Mouse (Mus musculus) limb, embryonic 11.5 days (tissue): ENCODE results near the gene Aqp12. TPM values are rescaled to one million over a fixed set of nuclear protein-coding genes. Genes with fewer than 3 reads are reported as not detected.
A peak's percentile ranks its signal among the peaks of the same experiment; 100 is the strongest.

Experiments
- ATAC-seq: fragments of 200-750 bp; cut with Nextera tagmentation; 2 replicates; pipeline ENCODE4 v1.8.0; 2017; ENCODE audit warnings: low read depth; ENCODE audit not compliant: insufficient number of reproducible peaks, low FRiP score, low TSS enrichment
- DNase-seq: peaks from one replicate; pipeline ENCODE4 v3.0.0-alpha.2; 2015; ENCODE audit warnings: low spot score
- H3K27ac ChIP-seq: fragments of 300-500 bp; sonication (generic); replicated peaks from 2 replicates; pipeline ENCODE4 v1.5.1; 2014; ENCODE audit warnings: low read depth, mild to moderate bottlenecking, low read length
- H3K27me3 ChIP-seq: fragments of 300-500 bp; sonication (generic); 2 replicates; pipeline ENCODE4 v1.6.1; 2014; ENCODE audit warnings: mild to moderate bottlenecking, low read length, mixed read lengths; ENCODE audit not compliant: control insufficient read depth, insufficient read depth
- H3K36me3 ChIP-seq: fragments of 300-500 bp; sonication (generic); 2 replicates; pipeline ENCODE4 v1.6.1; 2014; ENCODE audit warnings: mild to moderate bottlenecking, low read length, moderate library complexity, mixed read lengths; ENCODE audit not compliant: control insufficient read depth, insufficient read depth
- H3K4me1 ChIP-seq: fragments of 300-500 bp; sonication (generic); 2 replicates; pipeline ENCODE4 v1.6.1; 2014; ENCODE audit warnings: low read length, mixed read lengths; ENCODE audit not compliant: control insufficient read depth, insufficient read depth
- H3K4me2 ChIP-seq: fragments of 300-500 bp; sonication (generic); 2 replicates; pipeline ENCODE4 v1.6.1; 2014; ENCODE audit warnings: low read depth, mild to moderate bottlenecking, moderate library complexity; ENCODE audit not compliant: severe bottlenecking
- H3K4me3 ChIP-seq: fragments of 300-500 bp; sonication (generic); 2 replicates; pipeline ENCODE4 v1.5.1; 2014; ENCODE audit warnings: low read depth, low read length
- H3K9ac ChIP-seq: fragments of 300-500 bp; sonication (generic); 2 replicates; pipeline ENCODE4 v1.6.1; 2014; ENCODE audit warnings: mild to moderate bottlenecking, low read length
- H3K9me3 ChIP-seq: fragments of 300-500 bp; sonication (generic); 2 replicates; pipeline ENCODE4 v1.6.1; 2016; ENCODE audit warnings: low read length; ENCODE audit not compliant: control insufficient read depth
- WGBS: fragments of 180-500 bp; shearing (Covaris S2); extraction: QIAGEN DNeasy Blood & Tissue Kit; methylation state at CpG from one replicate; pipeline ENCODE4 v1.1.7; 2014; 5-methylcytosine and 5-hydroxymethylcytosine counted together
- polyA plus RNA-seq: library from polyadenylated mRNA; unstranded; fragments of >200 nt; fragmentation: Nextera tagmentation; extraction: Ambion mirVana; gene quantifications from 2 replicates; pipeline ENCODE4 v1.2.1, GENCODE M21; 2014

Gene Aqp12
- polyA plus RNA-seq, 1 experiment from 2014 or later: not detected

DNA sequence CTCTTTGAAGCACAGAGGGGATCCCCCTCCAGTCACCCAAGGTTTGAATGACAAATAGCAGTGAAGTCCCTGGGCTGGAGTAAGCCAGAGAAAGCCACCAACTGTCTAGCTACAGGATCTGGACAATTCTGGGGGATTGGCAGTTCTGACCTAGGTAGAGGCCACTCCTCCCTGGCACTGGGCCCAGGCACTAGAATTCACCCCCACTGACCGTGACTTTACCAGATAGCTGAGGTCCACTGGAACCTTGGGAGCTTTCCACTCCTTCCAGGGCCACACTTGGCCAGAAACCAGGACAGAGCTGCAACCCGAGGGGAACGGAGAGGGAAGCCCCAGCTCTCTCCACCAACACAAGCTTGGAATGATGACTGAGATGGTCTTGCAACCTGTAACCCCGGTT lies 3.1 kb downstream of the Aqp12 start:
- H3K36me3 ChIP-seq: no peaks in the 10 kb centered on the region
- no peaks in the 10 kb centered on the region for H3K27me3 ChIP-seq
- H3K4me1 ChIP-seq: no peaks in the 10 kb centered on the region
- no peak overlapping the region for H3K4me2 ChIP-seq
- WGBS: 85% methylated on average over 4 of the region's 4 CpGs
- no peak for ATAC-seq
- no peak overlapping the region for H3K4me3 ChIP-seq
- DNase-seq: no peak
- no peak overlapping the region for H3K27ac ChIP-seq
- no peak overlapping the region for H3K9ac ChIP-seq
- H3K9me3 ChIP-seq: no peaks in the 10 kb centered on the region

- ATAC-seq (no peak), DNase-seq (peak; percentile 59)
- no peak overlapping the region for H3K9ac ChIP-seq
- no peak overlapping the region for H3K4me2 ChIP-seq
- no peaks in the 10 kb centered on the region for H3K9me3 ChIP-seq
- no peaks in the 10 kb centered on the region for H3K27me3 ChIP-seq
- no peaks in the 10 kb centered on the region for H3K4me1 ChIP-seq
- H3K27ac ChIP-seq: no peak overlapping the region
- no peaks in the 10 kb centered on the region for H3K36me3 ChIP-seq
- 39% methylated on average over 3 of the region's 3 CpGs for WGBS
- H3K4me3 ChIP-seq: no peak overlapping the region
Observed at GRCm38 (mm10) chr1:93010731-93011130, 4.6 kb downstream of the Aqp12 start.

DNA sequence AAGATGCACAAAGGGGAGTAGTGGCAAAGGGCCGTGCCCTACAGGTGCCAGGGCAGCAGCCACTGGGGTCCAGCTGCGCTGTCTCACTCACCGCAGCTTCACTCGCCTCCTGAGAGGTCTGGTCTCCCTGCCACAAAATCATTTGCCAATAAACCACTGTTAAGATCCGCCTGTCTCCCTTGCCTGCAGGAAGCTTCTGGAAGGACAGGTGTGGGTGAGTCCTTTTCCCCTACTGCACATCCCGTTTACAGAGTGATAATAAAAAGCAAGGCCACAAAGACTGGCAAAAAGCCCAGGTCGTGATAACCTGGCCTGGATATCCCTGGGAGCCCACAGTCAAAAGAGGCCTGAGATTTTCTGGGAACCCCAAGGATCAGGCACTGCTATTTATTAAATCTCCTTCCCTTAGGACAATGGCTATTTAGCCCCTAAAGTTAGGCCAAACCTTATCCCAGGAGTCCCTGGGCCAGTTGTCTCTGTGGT lies 6.0 kb downstream of the Aqp12 start:
- no peak overlapping the region for H3K4me3 ChIP-seq
- H3K9ac ChIP-seq: no peak overlapping the region
- WGBS: 74% methylated on average over 7 of the region's 7 CpGs
- H3K9me3 ChIP-seq: no peaks in the 10 kb centered on the region
- no peak overlapping the region for H3K4me2 ChIP-seq
- H3K4me1 ChIP-seq: no peaks in the 10 kb centered on the region
- DNase-seq (no peak), ATAC-seq (no peak)
- H3K27ac ChIP-seq: no peak overlapping the region
- no peaks in the 10 kb centered on the region for H3K36me3 ChIP-seq
- H3K27me3 ChIP-seq: no peaks in the 10 kb centered on the region

GRCm38 (mm10) chr1:93013367-93013766 lies 7.2 kb downstream of the Aqp12 start:
- ATAC-seq (no peak), DNase-seq (no peak)
- no peaks in the 10 kb centered on the region for H3K27me3 ChIP-seq
- no peak overlapping the region for H3K4me2 ChIP-seq
- H3K9me3 ChIP-seq: no peaks in the 10 kb centered on the region
- no peak overlapping the region for H3K4me3 ChIP-seq
- 79% methylated on average over 4 of the region's 4 CpGs for WGBS
- no peak overlapping the region for H3K27ac ChIP-seq
- H3K36me3 ChIP-seq: no peaks in the 10 kb centered on the region
- no peak overlapping the region for H3K9ac ChIP-seq
- no peaks in the 10 kb centered on the region for H3K4me1 ChIP-seq

DNA sequence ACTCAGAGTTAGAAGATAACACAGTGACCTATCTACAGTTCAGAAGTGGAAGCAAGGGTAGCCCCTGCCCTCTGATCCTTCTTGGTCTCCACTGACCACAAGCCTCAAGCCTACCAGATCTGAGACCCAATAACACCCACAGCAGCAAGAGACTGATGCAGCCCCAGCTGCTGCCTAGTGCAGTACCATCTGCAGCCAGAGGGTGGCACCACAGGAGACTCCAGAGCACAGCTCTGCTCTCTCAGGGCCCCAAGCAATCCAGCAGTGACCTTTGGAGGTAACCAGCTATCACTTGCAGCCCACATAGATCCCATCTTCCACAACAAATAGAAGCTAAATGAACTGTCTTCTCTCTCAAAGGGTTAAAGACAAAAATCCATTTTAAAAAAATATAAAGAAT lies 8.3 kb downstream of the Aqp12 start:
- Histone ChIP-seq H3K4me3 (no peak overlapping the region), H3K36me3 (no peaks in the 10 kb centered on the region), H3K27ac (no peak overlapping the region), H3K4me2 (no peak overlapping the region), H3K9ac (no peak overlapping the region), H3K9me3 (no peaks in the 10 kb centered on the region), H3K27me3 (no peaks in the 10 kb centered on the region), H3K4me1 (no peaks in the 10 kb centered on the region)
- DNase-seq (peak; percentile 85), ATAC-seq (no peak)

DNA sequence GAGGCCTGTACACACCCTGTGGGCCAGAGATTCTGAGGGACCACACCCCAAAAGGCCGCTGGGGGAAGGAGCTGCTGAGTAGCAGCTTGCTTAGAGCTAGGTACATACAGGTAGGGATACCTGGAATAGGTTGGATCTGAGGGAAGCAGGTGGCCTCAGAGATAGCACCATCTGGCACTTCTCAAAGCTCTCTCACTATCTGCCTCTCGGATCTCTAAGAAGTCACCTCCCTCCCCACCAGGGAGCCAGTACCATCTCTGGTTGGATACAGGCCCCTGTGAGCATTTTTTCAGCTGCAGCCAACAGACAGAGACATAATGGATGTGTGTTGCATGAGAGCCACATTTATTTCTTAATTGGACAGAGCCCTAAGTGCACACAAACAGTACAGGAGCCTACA lies 9.0 kb downstream of the Aqp12 start:
- DNase-seq: no peak
- H3K9me3 ChIP-seq: no peaks in the 10 kb centered on the region
- ATAC-seq: no peak
- H3K4me2 ChIP-seq: no peak overlapping the region
- H3K9ac ChIP-seq: no peak overlapping the region
- no peak overlapping the region for H3K27ac ChIP-seq
- no peak overlapping the region for H3K4me3 ChIP-seq
- no peaks in the 10 kb centered on the region for H3K4me1 ChIP-seq
- WGBS: 67% methylated on average over 2 of the region's 2 CpGs
- H3K36me3 ChIP-seq: no peaks in the 10 kb centered on the region
- no peaks in the 10 kb centered on the region for H3K27me3 ChIP-seq

GRCm38 (mm10) chr1:93018716-93019115 lies 12.6 kb downstream of the Aqp12 start:
- Histone ChIP-seq H3K27me3 (no peaks in the 10 kb centered on the region), H3K27ac (no peak overlapping the region), H3K9me3 (no peaks in the 10 kb centered on the region), H3K36me3 (no peaks in the 10 kb centered on the region), H3K4me2 (no peak overlapping the region), H3K4me3 (no peak overlapping the region), H3K9ac (no peak overlapping the region), H3K4me1 (no peaks in the 10 kb centered on the region)
- no peak for ATAC-seq
- WGBS: 85% methylated on average over 10 of the region's 10 CpGs
- no peak for DNase-seq

DNA sequence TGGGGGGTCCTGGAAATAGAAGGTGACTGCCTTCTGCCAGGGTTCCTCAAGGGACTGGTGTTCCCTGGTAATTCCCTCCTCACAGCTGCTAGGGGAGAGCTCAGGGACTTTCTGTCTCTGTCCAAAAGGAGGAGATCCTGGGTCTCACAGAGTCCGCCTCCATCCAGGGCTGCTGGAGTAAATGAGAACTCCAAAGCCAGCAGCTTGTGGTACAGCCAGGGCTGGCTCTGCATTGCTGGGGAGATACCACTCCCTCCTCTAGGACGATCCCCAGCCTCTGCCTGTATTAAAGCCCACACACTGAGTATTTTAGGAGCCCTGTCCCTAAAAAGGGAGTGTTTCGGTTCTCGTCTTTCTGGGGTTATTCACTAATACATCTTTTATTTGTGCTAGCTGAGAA lies 14.5 kb downstream of the Aqp12 start:
- Histone ChIP-seq H3K27ac (no peak overlapping the region), H3K9me3 (no peaks in the 10 kb centered on the region), H3K4me1 (no peaks in the 10 kb centered on the region), H3K27me3 (no peaks in the 10 kb centered on the region), H3K9ac (no peak overlapping the region), H3K4me2 (no peak overlapping the region), H3K4me3 (no peak overlapping the region), H3K36me3 (no peaks in the 10 kb centered on the region)
- 85% methylated on average over 4 of the region's 4 CpGs for WGBS
- DNase-seq (no peak), ATAC-seq (no peak)

- H3K4me3 ChIP-seq: no peak overlapping the region
- H3K9me3 ChIP-seq: no peaks in the 10 kb centered on the region
- ATAC-seq: no peak
- H3K4me2 ChIP-seq: no peak overlapping the region
- no peak for DNase-seq
- no peak overlapping the region for H3K27ac ChIP-seq
- no peak overlapping the region for H3K9ac ChIP-seq
- no peaks in the 10 kb centered on the region for H3K4me1 ChIP-seq
- 92% methylated on average over 8 of the region's 8 CpGs for WGBS
- H3K36me3 ChIP-seq: no peaks in the 10 kb centered on the region
- H3K27me3 ChIP-seq: no peaks in the 10 kb centered on the region
Observed at GRCm38 (mm10) chr1:93026600-93026999, 20.5 kb downstream of the Aqp12 start.
